Mouse (Mus musculus): ENCODE results near the gene Kif1a.
A peak's percentile ranks its signal among the peaks of the same experiment; 100 is the strongest.

Kif1a gene

DNA sequence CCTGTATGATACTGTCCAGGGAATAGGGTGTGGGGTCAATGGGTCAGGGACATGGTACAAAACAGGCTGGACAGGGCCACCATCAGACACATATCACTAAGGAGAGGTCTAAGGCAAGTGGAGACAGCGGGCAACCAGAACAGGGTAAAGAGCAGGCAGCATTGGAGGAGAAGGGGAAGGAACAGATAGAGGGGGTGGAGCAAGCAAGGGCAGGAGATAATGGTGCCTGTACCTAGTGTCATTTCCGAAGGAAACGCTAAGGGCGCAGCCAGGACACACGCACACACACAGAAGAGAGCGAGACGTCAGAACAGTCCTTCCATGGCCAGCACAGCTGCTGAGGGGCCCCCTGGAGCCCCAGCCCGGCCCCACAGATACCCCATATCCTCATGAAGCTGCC lies 75.2 kb downstream of the Kif1a start:
- no peak for DNase-seq (ENCODE audit: low spot score in 2 of 2)

GRCm38 (mm10) chr1:93020602-93021001 lies 81.1 kb downstream of the Kif1a start:
- DNase-seq (ENCODE audit: low spot score in 2 of 2), result no peak

DNA sequence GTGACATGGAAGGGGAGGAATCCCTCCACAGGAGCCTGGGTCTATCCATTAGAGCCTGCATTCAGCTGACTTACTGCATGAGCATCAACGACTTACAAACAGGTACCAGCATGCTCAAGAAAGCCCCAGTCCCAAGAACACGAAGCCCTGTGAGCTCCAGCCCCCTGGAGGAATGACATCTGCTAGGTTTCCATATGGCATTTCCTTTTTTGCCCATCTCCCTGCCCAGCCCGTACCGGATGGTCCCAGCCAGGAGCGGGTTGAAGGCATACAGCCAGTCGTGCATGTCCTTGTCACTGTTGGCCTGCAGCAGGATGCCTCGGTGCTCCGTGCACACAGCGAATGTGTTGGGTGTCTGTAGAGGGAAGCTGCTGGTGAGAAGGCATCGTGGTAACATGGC lies 83.0 kb downstream of the Kif1a start:
- no peak for DNase-seq (ENCODE audit: low spot score in 2 of 2)

DNA sequence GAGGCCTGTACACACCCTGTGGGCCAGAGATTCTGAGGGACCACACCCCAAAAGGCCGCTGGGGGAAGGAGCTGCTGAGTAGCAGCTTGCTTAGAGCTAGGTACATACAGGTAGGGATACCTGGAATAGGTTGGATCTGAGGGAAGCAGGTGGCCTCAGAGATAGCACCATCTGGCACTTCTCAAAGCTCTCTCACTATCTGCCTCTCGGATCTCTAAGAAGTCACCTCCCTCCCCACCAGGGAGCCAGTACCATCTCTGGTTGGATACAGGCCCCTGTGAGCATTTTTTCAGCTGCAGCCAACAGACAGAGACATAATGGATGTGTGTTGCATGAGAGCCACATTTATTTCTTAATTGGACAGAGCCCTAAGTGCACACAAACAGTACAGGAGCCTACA lies 86.6 kb downstream of the Kif1a start:
- no peak for DNase-seq (ENCODE audit: low spot score in 2 of 2)

DNA sequence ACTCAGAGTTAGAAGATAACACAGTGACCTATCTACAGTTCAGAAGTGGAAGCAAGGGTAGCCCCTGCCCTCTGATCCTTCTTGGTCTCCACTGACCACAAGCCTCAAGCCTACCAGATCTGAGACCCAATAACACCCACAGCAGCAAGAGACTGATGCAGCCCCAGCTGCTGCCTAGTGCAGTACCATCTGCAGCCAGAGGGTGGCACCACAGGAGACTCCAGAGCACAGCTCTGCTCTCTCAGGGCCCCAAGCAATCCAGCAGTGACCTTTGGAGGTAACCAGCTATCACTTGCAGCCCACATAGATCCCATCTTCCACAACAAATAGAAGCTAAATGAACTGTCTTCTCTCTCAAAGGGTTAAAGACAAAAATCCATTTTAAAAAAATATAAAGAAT lies 87.3 kb downstream of the Kif1a start:
- DNase-seq (ENCODE audit: low spot score in 2 of 2), result peak; percentile 77 to 87

- no peak for DNase-seq (ENCODE audit: low spot score in 2 of 2)
Measured at GRCm38 (mm10) chr1:93013367-93013766, 88.4 kb downstream of the Kif1a start.

- DNase-seq (ENCODE audit: low spot score in 2 of 2), result no peak
Measured at GRCm38 (mm10) chr1:93012103-93012585, 89.6 kb downstream of the Kif1a start.

GRCm38 (mm10) chr1:93010731-93011130 lies 91.0 kb downstream of the Kif1a start:
- DNase-seq (ENCODE audit: low spot score in 2 of 2), result no peak

DNA sequence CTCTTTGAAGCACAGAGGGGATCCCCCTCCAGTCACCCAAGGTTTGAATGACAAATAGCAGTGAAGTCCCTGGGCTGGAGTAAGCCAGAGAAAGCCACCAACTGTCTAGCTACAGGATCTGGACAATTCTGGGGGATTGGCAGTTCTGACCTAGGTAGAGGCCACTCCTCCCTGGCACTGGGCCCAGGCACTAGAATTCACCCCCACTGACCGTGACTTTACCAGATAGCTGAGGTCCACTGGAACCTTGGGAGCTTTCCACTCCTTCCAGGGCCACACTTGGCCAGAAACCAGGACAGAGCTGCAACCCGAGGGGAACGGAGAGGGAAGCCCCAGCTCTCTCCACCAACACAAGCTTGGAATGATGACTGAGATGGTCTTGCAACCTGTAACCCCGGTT lies 92.6 kb downstream of the Kif1a start:
- no peak for DNase-seq (ENCODE audit: low spot score in 2 of 2)

DNA sequence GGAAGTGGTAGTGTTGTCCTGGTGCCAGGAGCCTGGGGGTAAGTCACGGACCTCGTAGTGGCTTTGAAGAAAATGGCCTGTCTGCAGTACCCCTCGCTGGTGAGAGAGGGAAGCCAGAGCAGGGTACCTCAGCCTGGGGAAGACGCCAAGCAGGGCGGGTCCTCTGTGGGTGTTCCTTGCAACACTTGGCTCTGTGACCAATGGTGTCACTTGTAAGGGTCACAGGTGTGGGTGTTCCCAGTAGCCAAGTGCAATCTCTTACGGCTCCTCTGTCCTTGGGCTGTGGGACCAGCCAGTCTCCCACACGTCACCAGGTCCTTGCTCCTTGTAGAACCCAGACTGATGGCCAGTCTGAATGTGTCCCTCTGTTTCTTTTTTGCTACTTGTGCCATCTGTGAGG lies 95.7 kb downstream of the Kif1a start, which contains the start of gene Aqp12:
Aqp12 (plus strand) TSS at position 274 of the 400 bp plus-strand sequence.
- no peak for DNase-seq (ENCODE audit: low spot score in 2 of 2)

DNA sequence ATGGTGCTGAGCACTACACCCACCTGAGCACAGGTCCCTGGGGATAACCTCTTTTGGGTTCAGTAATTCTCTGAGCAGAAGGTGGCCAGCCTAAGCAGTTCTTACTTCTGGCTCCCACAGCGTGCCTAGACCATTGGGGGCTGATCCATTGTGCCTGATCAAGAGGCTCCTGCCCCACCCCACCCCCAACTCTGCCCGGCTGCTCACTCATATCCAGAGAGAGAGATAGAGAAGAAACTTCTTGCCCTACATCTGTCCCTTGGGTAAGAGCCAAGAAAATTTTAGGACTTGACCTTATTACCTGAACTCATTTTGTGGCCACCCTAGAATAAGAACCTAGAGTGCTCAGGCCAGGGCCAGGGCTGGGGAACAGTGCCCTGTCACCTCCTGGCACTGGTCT lies 108.9 kb downstream of the Kif1a start:
- no peak for DNase-seq (ENCODE audit: low spot score in 2 of 2)

DNA sequence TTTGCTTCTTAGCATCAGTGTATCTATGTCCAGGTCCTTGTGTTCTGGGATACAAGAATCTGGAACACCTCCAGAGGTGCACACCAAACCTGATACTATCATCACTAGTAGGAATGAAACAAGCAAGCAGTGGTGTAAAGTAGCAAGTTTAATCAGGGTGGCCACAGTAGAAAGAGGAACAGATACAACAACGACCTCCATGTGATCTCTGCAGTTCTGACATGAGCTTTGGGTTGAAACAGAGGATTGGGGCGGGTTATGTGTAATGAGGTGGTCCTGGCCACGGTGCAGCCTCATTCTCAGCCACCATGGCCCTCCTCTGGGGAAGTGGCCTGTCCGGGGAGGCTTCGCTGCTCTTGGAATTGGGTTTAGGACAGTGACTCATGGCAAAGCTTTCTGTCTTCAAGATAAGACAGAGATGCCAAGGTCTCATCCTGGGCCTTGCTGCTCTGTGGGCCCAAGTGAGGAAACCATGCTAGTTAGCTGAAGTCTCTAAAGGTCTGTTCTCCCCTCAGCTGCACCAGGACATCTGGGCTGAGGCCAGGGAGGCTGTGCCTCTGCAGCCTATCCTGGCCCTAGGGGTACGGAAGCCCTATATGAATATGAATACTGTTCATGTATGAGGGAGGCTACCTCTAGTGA lies 109.4 kb downstream of the Kif1a start:
- DNase-seq (ENCODE audit: low spot score in 2 of 2), result no peak

DNA sequence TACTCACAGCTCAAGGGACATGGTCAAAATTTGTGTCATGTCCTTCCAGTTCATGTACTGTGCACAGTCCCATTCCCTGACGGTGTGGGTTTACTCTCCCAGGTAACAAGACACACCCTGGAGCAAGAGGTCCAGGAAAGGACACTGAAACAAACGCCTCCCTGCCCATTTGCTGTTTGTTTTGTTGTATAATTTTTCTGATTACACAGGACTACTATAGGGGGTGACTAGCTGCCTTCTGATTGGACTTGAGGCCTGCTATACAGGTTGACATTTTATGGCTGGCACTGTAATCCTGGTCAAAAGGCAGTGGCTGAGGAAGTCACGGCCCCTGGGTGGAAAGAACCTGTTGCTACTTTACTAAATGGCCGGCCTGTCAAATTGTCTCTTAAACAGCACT lies 111.9 kb downstream of the Kif1a start:
- no peak for DNase-seq (ENCODE audit: low spot score in 2 of 2)

DNA sequence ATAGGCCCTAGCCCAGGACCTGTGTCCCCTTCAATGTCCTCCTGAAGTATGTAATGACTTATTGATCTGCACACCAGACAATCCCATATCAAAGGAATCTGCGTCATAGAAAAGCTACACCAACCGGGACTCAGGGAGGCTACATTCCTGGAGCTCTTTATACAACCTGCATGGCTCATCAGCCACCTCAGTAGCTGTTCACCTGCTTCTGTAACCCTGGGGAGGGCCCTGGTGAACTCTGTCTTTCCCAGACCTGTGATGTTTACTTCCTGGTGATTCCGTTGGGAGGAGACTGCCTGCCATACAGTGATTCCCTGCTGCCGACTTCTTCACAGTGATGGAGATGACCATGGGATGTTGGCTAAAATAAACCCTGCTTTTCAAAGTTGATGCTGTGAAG lies 112.9 kb downstream of the Kif1a start:
- peak in 1 of 2 experiments; percentile 16 for DNase-seq (ENCODE audit: low spot score in 2 of 2)

DNA sequence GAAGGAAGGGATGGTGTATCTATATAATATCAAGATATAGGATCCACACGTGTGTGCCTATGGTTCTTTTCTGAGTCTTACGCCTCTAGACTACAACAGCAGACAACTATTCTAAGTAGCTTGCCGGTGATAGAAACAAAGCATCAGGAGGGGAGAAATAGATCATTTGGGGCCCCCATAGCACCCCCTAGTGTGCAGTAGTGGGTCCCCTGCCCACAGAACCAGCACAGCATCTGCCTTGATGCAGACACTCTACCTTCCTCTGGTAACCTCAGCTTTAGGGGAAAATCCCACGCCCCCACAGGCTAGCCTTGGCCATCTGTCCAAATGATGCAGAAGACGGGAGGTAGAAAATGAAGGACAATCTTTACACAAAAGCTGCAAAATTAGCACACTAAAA lies 116.8 kb downstream of the Kif1a start:
- DNase-seq (ENCODE audit: low spot score in 2 of 2), result no peak

- DNase-seq (ENCODE audit: low spot score in 2 of 2), result no peak
Measured at GRCm38 (mm10) chr1:92982931-92983605, 118.7 kb downstream of the Kif1a start.

- no peak for DNase-seq (ENCODE audit: low spot score in 2 of 2)
Measured at GRCm38 (mm10) chr1:92981056-92981845, 120.5 kb downstream of the Kif1a start.

- no peak for DNase-seq (ENCODE audit: low spot score in 2 of 2)
Measured at GRCm38 (mm10) chr1:92979073-92979602, 122.6 kb downstream of the Kif1a start.

DNA sequence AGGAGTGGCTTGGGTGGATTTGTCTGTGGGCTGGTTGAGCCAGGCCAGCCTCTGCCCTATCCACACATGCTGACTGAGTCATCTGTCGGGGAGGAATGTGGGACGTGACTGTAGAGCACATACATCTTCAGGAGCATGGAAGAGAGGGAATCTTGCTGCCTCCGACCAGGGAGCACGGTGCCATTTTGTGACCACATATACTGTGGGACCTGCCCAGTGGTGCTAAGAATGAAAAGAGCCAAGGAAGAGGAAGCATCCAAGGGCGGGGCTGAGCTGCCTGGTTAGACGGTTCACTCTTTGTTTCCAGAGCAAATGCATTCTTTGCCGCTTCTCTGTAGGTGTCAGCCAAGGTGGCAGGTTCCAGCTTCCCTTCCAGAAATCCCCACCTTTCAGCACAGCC lies 123.1 kb downstream of the Kif1a start:
- no peak for DNase-seq (ENCODE audit: low spot score in 2 of 2)

DNA sequence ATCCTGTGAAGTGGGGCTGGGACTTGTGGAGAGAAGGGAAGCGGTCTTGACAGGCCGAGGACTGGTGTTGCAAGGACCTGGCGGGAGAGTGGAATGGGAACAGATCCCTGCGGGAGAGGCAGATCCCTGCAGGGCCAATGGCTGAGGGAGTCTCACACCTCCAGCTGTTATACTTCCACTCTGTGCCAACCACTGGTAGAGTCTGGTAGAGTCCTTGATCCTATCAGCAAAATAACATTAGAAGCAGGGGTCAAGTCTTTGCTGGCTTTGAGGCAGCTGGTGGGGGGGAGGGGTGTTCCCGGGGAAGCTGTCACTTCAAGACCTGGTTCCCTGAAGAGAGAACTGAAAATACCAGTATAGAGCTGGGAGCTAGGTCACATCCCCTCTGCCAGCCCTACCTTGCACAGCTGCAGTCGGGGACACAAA lies 125.6 kb downstream of the Kif1a start:
- DNase-seq (ENCODE audit: low spot score in 2 of 2), result no peak

GRCm38 (mm10) chr1:92972854-92973253 lies 128.9 kb downstream of the Kif1a start:
- DNase-seq (ENCODE audit: low spot score in 2 of 2), result peak in 1 of 2 experiments; percentile 30
